Mouse (Mus musculus) frontal cortex, adult (tissue): ENCODE data around the gene Iars2.
A peak's percentile ranks its signal among the peaks of the same experiment; 100 is the strongest.

Experiments used
- ATAC-seq: cut with Nextera tagmentation; 2 replicates; pipeline ENCODE4 v1.9.2; 2017; ENCODE audit warnings: mild to moderate bottlenecking, moderate library complexity, mixed read lengths; ENCODE audit not compliant: low TSS enrichment

The Iars2 gene

GRCm38 (mm10) chr1:185328721-185329610, at the start of gene Iars2:
Gene Iars2, minus strand, starts transcription at chr1:185329396.
- ATAC-seq, result peak; percentile 84

- no peak for ATAC-seq
Observed at GRCm38 (mm10) chr1:185377429-185377828, 48.2 kb upstream of the Iars2 start.

DNA sequence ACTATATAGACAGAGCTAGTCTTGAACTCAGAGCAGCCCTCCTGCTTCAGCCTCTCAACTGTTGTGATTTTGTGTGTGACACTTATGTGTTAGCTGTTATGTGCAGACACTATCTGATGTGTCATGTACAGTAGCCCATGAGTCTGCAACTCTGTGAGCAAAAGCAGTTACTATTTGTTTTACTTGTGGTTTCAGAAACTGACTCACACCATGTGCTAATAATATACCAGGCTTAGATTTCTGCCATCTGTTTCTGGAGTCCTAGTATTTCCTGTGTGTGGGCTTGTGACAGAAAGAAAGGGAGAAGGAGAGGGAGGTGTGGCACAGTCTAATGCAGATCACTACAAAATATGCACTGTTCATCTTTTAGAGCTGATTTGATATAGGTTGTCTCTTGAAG, 47.2 kb upstream of the Iars2 start:
- ATAC-seq, result peak; percentile 99

GRCm38 (mm10) chr1:185369979-185370378, 40.8 kb upstream of the Iars2 start:
- ATAC-seq, result no peak

GRCm38 (mm10) chr1:185367383-185367782, 38.2 kb upstream of the Iars2 start:
- ATAC-seq, result no peak

DNA sequence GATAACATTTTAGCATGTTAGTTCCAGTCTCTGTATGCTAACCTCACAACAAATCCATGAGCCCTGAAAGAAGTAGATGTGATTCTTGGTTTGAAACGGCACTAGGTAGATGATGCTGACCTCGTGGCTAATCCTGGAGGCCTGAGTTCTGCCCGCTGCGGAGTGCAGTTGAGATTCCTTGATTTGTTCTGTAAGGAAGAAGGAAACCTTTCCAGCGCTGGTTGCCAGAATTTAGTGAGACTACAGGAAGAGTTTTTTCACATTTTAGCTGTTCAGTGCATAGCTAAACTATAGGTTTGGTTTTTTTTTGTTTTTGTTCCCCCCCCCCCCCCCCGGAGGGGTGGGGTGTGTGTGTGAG, 35.0 kb upstream of the Iars2 start:
- ATAC-seq, result no peak

GRCm38 (mm10) chr1:185363526-185364182, 34.5 kb upstream of the Iars2 start:
- ATAC-seq, result peak; percentile 35

DNA sequence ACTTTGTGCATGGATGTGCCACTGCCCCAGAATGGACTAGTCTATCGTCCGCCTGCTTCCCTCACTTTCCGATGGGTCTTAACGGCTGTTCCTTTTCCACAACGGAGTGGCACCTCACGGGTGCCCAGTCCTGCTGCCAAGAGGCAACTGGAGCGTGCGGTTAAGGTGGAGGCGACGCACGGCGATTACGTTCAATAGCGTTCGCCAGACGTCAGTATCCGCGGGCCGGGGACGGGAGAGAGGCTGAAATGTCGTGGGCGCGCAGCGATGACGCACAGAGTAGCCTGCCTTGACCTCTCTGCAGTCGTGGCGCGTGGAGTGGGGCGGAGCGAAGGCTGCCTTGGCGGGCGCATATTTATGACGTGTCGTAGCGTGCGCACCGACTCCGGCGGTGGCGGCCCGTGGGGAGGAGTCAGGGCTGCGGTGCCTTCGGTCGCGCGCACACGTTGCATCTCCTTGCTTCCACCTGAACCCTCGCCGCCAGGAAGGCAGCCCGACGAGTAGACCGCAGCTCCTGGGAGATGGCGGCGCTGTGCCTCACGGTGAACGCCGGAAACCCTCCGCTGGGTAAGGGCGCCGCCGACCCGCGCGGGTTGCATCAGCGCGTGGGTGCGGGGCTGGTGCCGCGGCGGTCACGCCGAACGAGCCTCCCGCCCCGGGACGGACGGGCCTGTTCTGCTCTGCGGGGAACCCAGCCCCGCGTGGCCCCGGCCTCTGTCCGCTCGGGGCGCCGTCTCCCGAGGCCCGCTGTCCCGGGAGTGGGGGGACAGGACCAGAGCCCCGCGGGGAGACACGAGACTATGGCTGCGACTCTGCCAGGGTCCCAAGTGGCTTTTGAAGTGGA, 33.7 kb upstream of the Iars2 start, which contains the start of gene Eprs:
Gene Eprs, plus strand, starts transcription at position 368 of the 844 bp plus-strand sequence.
- ATAC-seq, result peak; percentile 91

DNA sequence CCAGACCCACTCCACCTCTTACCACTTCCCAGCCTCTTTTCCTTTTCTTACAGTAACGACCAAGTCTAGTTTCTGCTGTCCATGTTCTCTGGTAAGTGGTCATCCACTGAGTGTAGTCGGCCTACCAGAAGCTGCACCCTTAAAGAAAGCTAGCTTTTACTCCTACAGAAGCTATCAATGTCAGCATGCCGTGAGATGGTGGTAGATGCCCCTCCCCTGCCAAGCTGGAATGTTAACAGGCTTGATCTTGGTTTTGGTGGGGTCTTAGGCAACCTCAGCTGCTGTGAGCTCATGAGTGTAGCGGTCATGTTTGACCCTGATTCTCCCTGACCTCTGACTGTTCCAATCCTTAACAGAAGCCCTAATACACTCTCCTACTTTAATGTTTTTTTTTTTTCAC, 29.0 kb upstream of the Iars2 start:
- ATAC-seq, result no peak

DNA sequence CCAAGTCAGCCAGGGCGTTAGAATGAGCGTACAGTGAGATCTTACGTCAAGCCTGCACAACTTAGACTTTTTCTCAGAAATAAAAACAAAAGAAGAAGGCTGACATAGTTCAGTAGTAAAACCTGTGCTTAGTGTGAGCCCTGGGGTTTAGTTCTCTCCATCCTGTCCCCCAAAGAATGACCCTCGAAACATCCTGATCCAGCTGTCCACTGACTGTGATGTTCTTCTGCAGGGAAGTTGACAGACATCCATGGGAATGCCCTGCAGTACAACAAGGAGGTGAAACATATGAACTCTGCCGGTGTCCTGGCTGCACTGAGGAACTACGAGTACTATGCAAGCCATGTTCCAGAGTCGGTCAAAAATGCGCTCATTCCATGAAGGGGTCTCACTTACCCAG, 27.1 kb upstream of the Iars2 start:
- no peak for ATAC-seq

GRCm38 (mm10) chr1:185354731-185355130, 25.5 kb upstream of the Iars2 start:
- ATAC-seq, result no peak

GRCm38 (mm10) chr1:185353351-185353750, 24.2 kb upstream of the Iars2 start:
- no peak for ATAC-seq

- no peak for ATAC-seq
Observed at GRCm38 (mm10) chr1:185352151-185352550, 23.0 kb upstream of the Iars2 start.

DNA sequence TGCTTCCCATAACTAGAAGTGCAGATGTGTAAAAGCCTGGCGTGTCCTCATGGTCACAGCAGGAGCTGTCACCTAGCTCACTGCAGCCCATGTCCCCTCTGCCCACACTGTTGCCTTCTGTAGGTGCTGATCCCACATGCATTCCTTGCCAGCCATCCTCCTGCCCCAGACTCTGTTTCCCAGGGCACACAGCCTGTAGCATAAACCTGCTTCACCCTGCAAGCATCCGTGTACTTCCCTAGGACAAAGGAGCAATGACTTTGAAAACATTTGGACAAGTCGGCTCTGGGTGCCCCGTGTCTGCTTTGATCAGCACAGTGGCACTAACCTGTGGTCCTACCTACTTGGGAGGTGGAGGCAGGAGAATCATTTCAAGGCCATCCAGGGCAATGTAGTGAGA, 21.4 kb upstream of the Iars2 start:
- no peak for ATAC-seq

- ATAC-seq, result no peak
Observed at GRCm38 (mm10) chr1:185349741-185350140, 20.5 kb upstream of the Iars2 start.

- ATAC-seq, result no peak
Observed at GRCm38 (mm10) chr1:185346188-185346587, 17.0 kb upstream of the Iars2 start.

DNA sequence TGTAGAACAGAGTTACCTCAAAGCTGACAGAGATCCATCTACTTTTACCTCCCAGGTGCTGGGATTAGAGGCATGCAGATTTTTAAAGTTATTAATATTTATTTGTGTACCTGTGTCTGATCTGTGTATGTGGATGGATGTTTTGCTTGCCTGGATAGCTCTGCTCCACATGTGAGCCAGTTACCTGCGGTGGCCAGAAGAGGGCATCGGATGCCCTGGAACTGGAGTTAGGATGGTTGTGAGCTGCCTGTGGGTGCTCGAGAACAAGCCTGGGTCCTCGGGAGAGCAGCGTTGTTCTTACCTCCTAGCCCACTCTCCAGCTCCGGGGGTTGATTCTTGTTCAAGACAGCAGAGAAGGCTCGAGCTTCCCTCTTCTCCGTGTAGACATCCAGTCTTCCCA, 14.2 kb upstream of the Iars2 start:
- no peak for ATAC-seq

DNA sequence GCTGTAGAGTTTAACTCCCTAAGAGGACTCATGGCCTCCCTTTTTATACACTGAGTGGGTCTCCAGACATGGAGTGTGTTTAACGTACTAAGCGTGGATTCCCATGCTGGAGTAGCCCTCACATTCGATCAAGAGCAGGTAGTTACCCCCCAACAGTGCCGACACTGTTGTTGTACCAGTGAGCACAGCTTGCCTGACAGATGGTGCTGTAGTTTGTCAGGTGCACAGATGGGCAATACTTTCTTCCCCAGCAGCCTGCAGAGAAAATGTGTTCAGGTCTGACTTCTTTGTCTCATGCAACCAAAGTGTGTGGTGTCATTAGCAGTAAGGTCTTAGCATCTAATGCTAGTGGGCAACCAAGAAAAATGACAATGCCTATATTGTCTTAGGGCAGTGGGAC, 13.2 kb upstream of the Iars2 start:
- peak; percentile 71 for ATAC-seq

- no peak for ATAC-seq
Observed at GRCm38 (mm10) chr1:185336535-185336934, 7.3 kb upstream of the Iars2 start.

- no peak for ATAC-seq
Observed at GRCm38 (mm10) chr1:185335231-185335765, 6.1 kb upstream of the Iars2 start.

DNA sequence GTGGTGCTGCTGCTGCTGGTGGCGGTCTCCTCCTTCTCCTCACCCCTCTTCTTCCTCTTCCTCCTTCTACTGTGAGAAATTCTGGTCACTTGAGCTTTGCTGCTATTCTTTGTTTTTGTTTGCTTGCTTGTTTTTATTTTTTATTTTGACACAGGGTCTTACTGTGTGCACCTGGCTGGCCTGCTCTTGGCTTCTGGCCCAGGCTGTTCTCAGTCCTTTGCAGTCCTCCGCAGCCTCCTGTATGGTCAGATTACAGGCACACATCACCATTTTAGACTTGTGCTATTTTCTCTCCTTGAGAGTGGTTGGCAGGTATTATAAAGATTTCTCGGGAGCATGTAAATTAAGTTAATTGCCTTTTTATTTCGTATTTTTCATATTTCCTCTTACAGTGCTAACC, 4.9 kb upstream of the Iars2 start:
- ATAC-seq, result no peak

DNA sequence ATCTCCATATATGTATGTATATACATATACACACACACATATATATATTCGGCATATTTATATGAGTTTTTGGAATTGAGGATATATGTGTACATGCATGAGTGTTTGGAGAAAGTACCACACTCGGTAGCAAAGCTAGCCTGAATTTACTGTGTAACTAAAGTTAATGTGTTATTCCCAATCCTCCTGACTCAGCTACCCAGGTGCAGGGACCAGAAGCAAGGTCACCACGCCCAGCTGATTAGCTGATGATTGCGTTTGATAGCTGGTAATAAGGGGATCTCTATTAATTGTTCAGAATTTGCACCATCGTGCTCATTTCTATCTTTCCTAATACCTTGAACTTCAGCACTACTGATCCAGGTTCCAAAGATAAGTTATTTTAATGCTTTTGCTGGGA, 4.5 kb upstream of the Iars2 start:
- no peak for ATAC-seq
